Mouse (Mus musculus) inflammation-experienced regulatory T-cells, adult 16 weeks (primary cell): ENCODE measurements around the gene Gm20828. TPM values are rescaled to one million over a fixed set of nuclear protein-coding genes. Genes with fewer than 3 reads are reported as not detected.

Source experiments
- polyA plus RNA-seq: library from polyadenylated mRNA; unstranded; fragments of 100-300 nt; shearing (Covaris generic); gene quantifications from one replicate; pipeline ENCODE4 v1.2.1, GENCODE M21; 2017

Gm20828 gene
- polyA plus RNA-seq = not detected

DNA sequence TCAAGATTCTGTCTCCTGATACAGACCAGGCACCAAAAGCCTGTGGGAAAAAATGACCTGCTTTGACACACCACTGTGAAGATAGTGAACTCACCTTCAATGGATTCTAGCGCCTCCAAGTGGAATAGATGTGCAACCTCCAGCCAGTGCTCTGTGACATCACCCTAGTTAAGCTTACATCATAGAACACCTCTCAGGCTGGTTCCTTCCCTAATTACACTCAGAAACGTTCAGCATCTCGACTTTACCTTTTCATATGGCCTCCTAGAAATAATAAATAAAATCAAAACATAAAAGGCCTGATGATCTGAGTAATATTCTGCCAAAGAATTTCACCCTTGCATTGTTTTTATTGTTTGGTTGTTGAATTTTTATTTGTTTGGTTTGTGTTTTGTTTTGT is at the start of gene Gm20828:
Gene Gm20828, minus strand, starts transcription at position 101 of the 400 bp plus-strand sequence.

